In the genomic region with DNA sequence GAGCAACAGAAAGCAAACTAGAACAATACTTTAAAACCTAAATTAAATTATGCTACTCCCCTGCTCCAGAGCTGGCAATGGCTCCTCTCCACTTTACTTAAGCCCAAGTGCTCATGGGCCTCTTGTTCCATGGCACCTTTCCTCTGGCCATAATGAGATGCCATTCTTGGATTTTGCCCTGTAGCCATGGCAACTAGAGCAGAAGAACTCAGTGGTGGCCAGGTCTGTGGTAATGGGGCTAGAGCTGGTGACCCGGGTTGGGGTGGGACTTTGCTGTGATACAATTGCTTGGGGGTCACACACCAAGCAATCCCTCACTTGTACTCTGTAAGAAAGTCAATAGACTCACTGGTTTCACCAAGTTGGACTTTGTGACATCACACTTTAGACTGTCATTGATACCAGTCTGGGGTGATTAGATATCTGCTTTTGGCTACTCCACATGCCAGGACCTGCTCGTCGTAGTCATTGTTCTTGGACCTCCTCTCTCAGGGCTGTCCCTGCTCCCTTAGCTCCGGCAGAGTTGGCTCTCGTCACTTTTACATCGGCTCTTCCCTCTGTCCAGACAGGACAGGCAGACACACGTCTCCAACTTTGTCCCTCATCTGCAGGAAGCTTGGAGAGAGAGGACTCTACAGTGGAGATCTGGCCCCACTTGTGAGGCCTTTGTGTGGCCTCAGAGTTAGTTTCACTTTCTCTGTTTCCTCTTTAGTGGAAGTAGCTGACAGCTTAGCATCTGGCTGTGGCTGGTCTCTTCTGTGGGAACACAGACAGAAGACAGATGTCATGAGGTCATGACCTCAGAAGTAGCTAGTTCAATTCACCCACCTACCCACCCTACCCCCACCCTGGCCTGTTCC, we compare ENCODE assay signal across 10 mouse cellular contexts. TPM values are rescaled to one million over a fixed set of nuclear protein-coding genes. Genes with fewer than 3 reads are reported as not detected.
DNase-seq lines count a peak whose midpoint lies in the region; ATAC-seq and TF ChIP-seq lines count a peak whose summit lies in the region.
"Had no signal": no experiment of that assay in that cellular context is flagged by ENCODE, and none has a peak within 500 bp of the region (broad histone marks: within the 10 kb centered on the region; RNA-seq: fewer than 3 reads in every experiment).

No protein-coding gene starts in this region.

- ATAC-seq in heart, embryonic 13.5 days (ENCODE audit: extremely low read depth, insufficient number of reproducible peaks, low FRiP score, low TSS enrichment): 0 out of 2 replicates have a peak, but pooled peaks have one; percentile 16
- ATAC-seq in liver, postnatal 0 days: peak; percentile 30
- ATAC-seq: Patski had no signal

- 4% methylated on average over 7 of the region's 7 CpGs for WGBS in liver, adult 2 months
- 19% methylated on average over 7 of the region's 7 CpGs for WGBS in heart, embryonic 13.5 days
- WGBS in liver, postnatal 0 days (ENCODE audit: insufficient replicate concordance): 13% methylated on average over 7 of the region's 7 CpGs

- H3K36me3 ChIP-seq in liver, adult 2 months (ENCODE audit: control insufficient read depth, insufficient read depth, low read length): no peaks in the 10 kb centered on the region
- no peaks in the 10 kb centered on the region for H3K36me3 ChIP-seq in heart, embryonic 13.5 days
- no peaks in the 10 kb centered on the region for H3K36me3 ChIP-seq in liver, postnatal 0 days (replicated peaks; ENCODE audit: insufficient read depth, low read length)
- H3K36me3 ChIP-seq: hindbrain, embryonic 15.5 days had no signal

- no peak for TF ChIP-seq CTCF in liver, adult 2 months (IDR thresholded peaks at IDR 0.05; ENCODE audit: low read depth, low read length)
- TF ChIP-seq CTCF in liver, postnatal 0 days (IDR thresholded peaks at IDR 0.05; ENCODE audit: low read depth): no peak

- no peak for TF ChIP-seq EP300 in liver, postnatal 0 days (IDR thresholded peaks at IDR 0.05; ENCODE audit: low read depth)

- no peak overlapping the region; the same call in 1 of the 2 replicates for H3K4me3 ChIP-seq in liver, adult 2 months (ENCODE audit: insufficient read depth, low read depth, low read length)
- peak overlapping the region; percentile 22 for H3K4me3 ChIP-seq in heart, embryonic 13.5 days
- H3K4me3 ChIP-seq in liver, postnatal 0 days (ENCODE audit: low read depth, low read length): no peak overlapping the region
- H3K4me3 ChIP-seq: hindbrain, embryonic 15.5 days had no signal

- no peaks in the 10 kb centered on the region for H3K27me3 ChIP-seq in liver, adult 2 months (ENCODE audit: control insufficient read depth, insufficient read depth, low read length)
- H3K27me3 ChIP-seq in heart, embryonic 13.5 days (replicated peaks): no peaks in the 10 kb centered on the region
- no peaks in the 10 kb centered on the region for H3K27me3 ChIP-seq in liver, postnatal 0 days (ENCODE audit: insufficient read depth, low read length)
- H3K27me3 ChIP-seq: hindbrain, embryonic 15.5 days; Patski had no signal

- H3K4me1 ChIP-seq in liver, adult 2 months (ENCODE audit: control insufficient read depth, insufficient read depth, low read length): peaks cover 26% of the 10 kb centered on the region
- peaks cover 23% of the 10 kb centered on the region for H3K4me1 ChIP-seq in heart, embryonic 13.5 days
- peaks cover 62% of the 10 kb centered on the region for H3K4me1 ChIP-seq in liver, postnatal 0 days (ENCODE audit: insufficient read depth)
- H3K4me1 ChIP-seq: hindbrain, embryonic 15.5 days had no signal

- 0 out of 2 replicates have a peak, but pooled peaks cover 4% of the 10 kb centered on the region for H3K9me3 ChIP-seq in heart, embryonic 13.5 days
- H3K9me3 ChIP-seq in liver, postnatal 0 days (ENCODE audit: low read length): no peaks in the 10 kb centered on the region
- H3K9me3 ChIP-seq: hindbrain, embryonic 15.5 days had no signal

- peak overlapping the region; percentile 24; the same call in 1 of the 2 replicates for H3K9ac ChIP-seq in liver, adult 2 months (ENCODE audit: low read depth, low read length)
- peak overlapping the region; percentile 76 for H3K9ac ChIP-seq in heart, embryonic 13.5 days
- H3K9ac ChIP-seq in liver, postnatal 0 days (replicated peaks): peak overlapping the region; percentile 22
- H3K9ac ChIP-seq: hindbrain, embryonic 15.5 days had no signal

- peak overlapping the region; percentile 81 for H3K27ac ChIP-seq in liver, adult 2 months (replicated peaks; ENCODE audit: insufficient read depth, low read depth, low read length)
- peak overlapping the region; percentile 83 for H3K27ac ChIP-seq in heart, embryonic 13.5 days (replicated peaks)
- peak overlapping the region; percentile 81 for H3K27ac ChIP-seq in liver, postnatal 0 days (ENCODE audit: low read depth)
- H3K27ac ChIP-seq: hindbrain, embryonic 15.5 days had no signal

- peak; percentile 89 for DNase-seq in liver, adult 2 months (ENCODE audit: extremely low read depth, low read depth, low spot score)
- DNase-seq in liver: no peak
- no peak for DNase-seq in liver, postnatal 0 days
- DNase-seq in thymus, postnatal 10 days (ENCODE audit: low spot score in 2 of 2): peak; percentile 14 to 17
- no peak for DNase-seq in layer of hippocampus, adult 9-10 months (ENCODE audit: low spot score)
- no peak for DNase-seq in frontal cortex, postnatal 14 days (ENCODE audit: low spot score in 2 of 2)
- DNase-seq in cerebellum, adult 9-11 months: no peak

- H3K4me2 ChIP-seq in heart, embryonic 13.5 days: peak overlapping the region; percentile 67
- peak overlapping the region; percentile 53 for H3K4me2 ChIP-seq in liver, postnatal 0 days (ENCODE audit: low read depth, low read length)
- H3K4me2 ChIP-seq: hindbrain, embryonic 15.5 days had no signal

- no peak for TF ChIP-seq POLR2A in liver, adult 2 months (IDR thresholded peaks at IDR 0.05; ENCODE audit: extremely low read depth, insufficient read depth, low read length)

- H3K79me2 ChIP-seq in liver, adult 2 months (ENCODE audit: control insufficient read depth, insufficient read depth, low read length): no peaks in the 10 kb centered on the region

RNA-seq across cellular contexts. Expression of gene Tgm2, which starts 13.4 kb away (rescaled TPM):
- 68.3 and 101 TPM in 2 replicates for total RNA-seq in liver, adult 2 months (2014; rRNA removed)
- 91.7 and 93.5 TPM in 2 replicates for polyA plus RNA-seq in liver, adult 2 months (2012; rRNA removed)
- polyA plus RNA-seq in heart, embryonic 13.5 days (2015; fragmentation: Nextera tagmentation; extraction: Ambion mirVana): 218 and 237 TPM in 2 replicates
- polyA plus RNA-seq in liver, postnatal 0 days (2015; fragmentation: Nextera tagmentation; extraction: Ambion mirVana): 44.4 and 59.7 TPM in 2 replicates

Comparison
In these comparisons a context has a peak if more than half of its experiments do, and no peak if none do; other contexts are left out.
1. DNase-seq: peak in liver, adult 2 months (single experiment) and thymus, postnatal 10 days (2 of 2); none in liver (single experiment), liver, postnatal 0 days (single experiment), layer of hippocampus, adult 9-10 months (single experiment), frontal cortex, postnatal 14 days (0 of 2) and cerebellum, adult 9-11 months (single experiment).
2. H3K9ac ChIP-seq: peak in every context shown above with its lines; median percentile 76 in heart, embryonic 13.5 days; 24 in liver, adult 2 months; 22 in liver, postnatal 0 days.
3. Peak in every context shown above with its lines, with median percentiles within 50 percentile points of each other: H3K27ac ChIP-seq.